10 mouse cellular contexts compared by ENCODE assay signal in the genomic region with DNA sequence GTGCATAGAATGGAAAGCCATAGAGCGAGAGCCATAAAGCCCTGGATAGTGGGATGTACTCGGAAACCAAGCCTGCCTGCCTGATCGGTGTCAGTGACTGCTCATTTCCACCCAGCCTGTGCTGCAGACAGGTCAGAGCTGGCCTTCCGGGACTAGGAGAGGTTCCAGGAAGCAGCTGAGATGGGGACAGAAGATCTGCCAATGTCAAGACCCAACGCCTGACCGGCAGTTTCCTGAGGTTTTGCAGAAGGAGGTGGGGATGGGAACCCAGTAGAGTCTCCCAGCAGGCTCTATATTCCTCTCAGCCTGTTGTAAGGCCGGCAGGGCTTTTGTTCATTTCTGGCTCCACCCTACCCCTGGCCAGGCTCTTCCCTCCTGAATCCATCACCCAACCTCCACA. TPM values are rescaled to one million over a fixed set of nuclear protein-coding genes. Genes with fewer than 3 reads are reported as not detected.
A peak's percentile ranks its signal among the peaks of the same experiment; 100 is the strongest.
DNase-seq lines count a peak whose midpoint lies in the region; ATAC-seq and TF ChIP-seq lines count a peak whose summit lies in the region.
"Had no signal": no experiment of that assay in that cellular context is flagged by ENCODE, and none has a peak within 500 bp of the region (broad histone marks: within the 10 kb centered on the region; RNA-seq: fewer than 3 reads in every experiment).

No protein-coding gene starts in this region.

- WGBS in liver, postnatal 0 days (ENCODE audit: insufficient replicate concordance), result 34% methylated on average over 7 of the region's 7 CpGs

- no peak overlapping the region for H3K4me2 ChIP-seq in liver, postnatal 0 days (ENCODE audit: low read depth, low read length)
- H3K4me2 ChIP-seq: forebrain, embryonic 12.5 days had no signal

- no peak for TF ChIP-seq EP300 in liver, postnatal 0 days (IDR thresholded peaks at IDR 0.05; ENCODE audit: low read depth)

- TF ChIP-seq CTCF in liver, postnatal 0 days (IDR thresholded peaks at IDR 0.05; ENCODE audit: low read depth), result no peak

- no peaks in the 10 kb centered on the region for H3K27me3 ChIP-seq in liver, postnatal 0 days (ENCODE audit: insufficient read depth, low read length)
- H3K27me3 ChIP-seq: forebrain, embryonic 12.5 days had no signal

- peak overlapping the region; percentile 88 for H3K27ac ChIP-seq in brown adipose tissue, adult 24 weeks (replicated peaks; ENCODE audit: low read depth, low read length)
- peak overlapping the region; percentile 48; the same call in 1 of the 2 replicates for H3K27ac ChIP-seq in liver, postnatal 0 days (ENCODE audit: low read depth)

- H3K9ac ChIP-seq in liver, postnatal 0 days (replicated peaks), result no peak overlapping the region
- H3K9ac ChIP-seq: forebrain, embryonic 12.5 days had no signal

- H3K4me1 ChIP-seq in brown adipose tissue, adult 24 weeks (ENCODE audit: control insufficient read depth, insufficient read depth, insufficient read length, low read length), result peaks cover 14% of the 10 kb centered on the region
- peaks cover 9% of the 10 kb centered on the region for H3K4me1 ChIP-seq in liver, postnatal 0 days (ENCODE audit: insufficient read depth)
- H3K4me1 ChIP-seq: forebrain, embryonic 12.5 days had no signal

- peak; percentile 35; the same call in 1 of the 2 replicates for ATAC-seq in liver, postnatal 0 days

- peaks cover 10% of the 10 kb centered on the region for H3K36me3 ChIP-seq in liver, postnatal 0 days (replicated peaks; ENCODE audit: insufficient read depth, low read length)

- no peak overlapping the region for H3K4me3 ChIP-seq in brown adipose tissue, adult 24 weeks (ENCODE audit: insufficient read depth, low read depth, low read length)
- H3K4me3 ChIP-seq in liver, postnatal 0 days (ENCODE audit: low read depth, low read length), result no peak overlapping the region
- H3K4me3 ChIP-seq: forebrain, embryonic 12.5 days; myocyte had no signal

- peak; percentile 98 for DNase-seq in heart, adult 11 months
- DNase-seq in kidney, adult 18-20 months, result peak; percentile 56
- DNase-seq in liver, postnatal 0 days, result no peak
- no peak for DNase-seq in embryo, embryonic 10 days (ENCODE audit: low spot score)
- DNase-seq in cerebellum, adult 11 months, result no peak
- DNase-seq in testis, postnatal 10 days (ENCODE audit: low spot score), result no peak
- no peak for DNase-seq in layer of hippocampus, postnatal 25 days (ENCODE audit: extremely low spot score in 1 of 2, low spot score in 1 of 2)

- H3K9me3 ChIP-seq in liver, postnatal 0 days (ENCODE audit: low read length), result no peaks in the 10 kb centered on the region
- H3K9me3 ChIP-seq: forebrain, embryonic 12.5 days had no signal

RNA-seq across cellular contexts. Expression of a gene that starts 9.8 kb away (rescaled TPM):
- polyA plus RNA-seq in brown adipose tissue, adult 24 weeks (2012; ENCODE audit: insufficient read depth, insufficient read length, missing spikeins), result 20.2 and 21.8 TPM in 2 replicates
- 0.92 and 1.3 TPM in 2 replicates for polyA plus RNA-seq in liver, postnatal 0 days (2015; fragmentation: Nextera tagmentation; extraction: Ambion mirVana)
- total RNA-seq in layer of hippocampus, postnatal 25 days (2021), result 10 to 100 TPM; 34.3 to 41.6 TPM

RNA-seq across cellular contexts. Expression of a gene that starts 23.9 kb away (rescaled TPM):
- polyA plus RNA-seq in brown adipose tissue, adult 24 weeks (2012; ENCODE audit: insufficient read depth, insufficient read length, missing spikeins), result 177 and 198 TPM in 2 replicates
- polyA plus RNA-seq in liver, postnatal 0 days (2015; fragmentation: Nextera tagmentation; extraction: Ambion mirVana), result 70.9 and 76.4 TPM in 2 replicates
- 10 to 100 TPM; 71.9 to 74.9 TPM for total RNA-seq in layer of hippocampus, postnatal 25 days (2021)

RNA-seq across cellular contexts. Expression of a gene that starts 36.2 kb away (rescaled TPM):
- polyA plus RNA-seq in brown adipose tissue, adult 24 weeks (2012; ENCODE audit: insufficient read depth, insufficient read length, missing spikeins), result 5.7 and 8.7 TPM in 2 replicates
- 21.3 and 22.5 TPM in 2 replicates for polyA plus RNA-seq in liver, postnatal 0 days (2015; fragmentation: Nextera tagmentation; extraction: Ambion mirVana)
- 10 to 100 TPM; 17.2 to 17.3 TPM for total RNA-seq in layer of hippocampus, postnatal 25 days (2021)

RNA-seq across cellular contexts. Expression of a gene that starts 41.9 kb away (rescaled TPM):
- polyA plus RNA-seq in brown adipose tissue, adult 24 weeks (2012; ENCODE audit: insufficient read depth, insufficient read length, missing spikeins), result 173 and 185 TPM in 2 replicates
- polyA plus RNA-seq in liver, postnatal 0 days (2015; fragmentation: Nextera tagmentation; extraction: Ambion mirVana), result 129 and 130 TPM in 2 replicates
- 100 to 1,000 TPM; 104 to 112 TPM for total RNA-seq in layer of hippocampus, postnatal 25 days (2021)

RNA-seq across cellular contexts. Expression of a gene that starts 42.2 kb away (rescaled TPM):
- polyA plus RNA-seq in brown adipose tissue, adult 24 weeks (2012; ENCODE audit: insufficient read depth, insufficient read length, missing spikeins), result 2.1 TPM in 1 of 2 replicates, not detected in the other
- 0.72 and 1.2 TPM in 2 replicates for polyA plus RNA-seq in liver, postnatal 0 days (2015; fragmentation: Nextera tagmentation; extraction: Ambion mirVana)
- 1 to 10 TPM; 9.1 to 9.6 TPM for total RNA-seq in layer of hippocampus, postnatal 25 days (2021)

Comparison
In these comparisons a context has a peak if more than half of its experiments do, and no peak if none do; other contexts are left out.
1. DNase-seq: peak in heart, adult 11 months (single experiment) and kidney, adult 18-20 months (single experiment); none in liver, postnatal 0 days (single experiment), embryo, embryonic 10 days (single experiment), cerebellum, adult 11 months (single experiment), testis, postnatal 10 days (single experiment) and layer of hippocampus, postnatal 25 days (0 of 2).